In the genomic region with DNA sequence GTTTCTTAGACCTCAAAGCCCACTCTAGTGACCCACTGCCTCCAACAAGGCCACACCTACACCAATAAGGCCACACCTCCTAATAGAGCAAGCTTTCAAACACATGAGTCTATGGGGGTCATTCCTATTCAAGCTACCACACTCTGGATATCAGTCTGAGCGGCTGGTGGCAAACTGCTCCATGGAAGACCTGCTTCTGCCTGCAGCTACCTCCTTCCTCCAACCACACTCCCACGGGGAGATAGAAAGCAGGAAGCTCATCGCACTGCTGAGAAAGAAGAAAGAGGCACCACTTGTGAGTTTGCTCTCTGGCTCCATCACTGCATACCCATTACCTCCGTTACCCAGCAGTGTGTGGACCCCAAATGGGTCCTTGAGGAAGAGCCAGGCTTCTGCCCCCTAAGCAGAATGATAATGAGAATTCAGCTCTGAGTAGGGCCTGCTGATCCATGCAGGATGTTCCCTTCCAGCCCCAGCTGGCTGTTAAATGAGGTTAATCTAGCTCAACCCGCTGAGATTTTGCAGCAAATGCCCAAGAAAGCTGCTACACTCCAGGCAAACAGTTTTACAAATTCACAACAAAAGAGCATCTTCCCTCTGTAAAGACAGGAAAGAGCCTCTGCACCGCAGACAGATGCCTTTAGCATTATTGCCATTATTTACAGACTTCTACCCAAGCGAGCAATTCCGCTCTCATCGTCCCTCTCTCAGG, we compare ENCODE assay signal across 27 mouse cellular contexts.
DNase-seq lines count a peak whose midpoint lies in the region; ATAC-seq lines count a peak whose summit lies in the region.
"Had no signal": no experiment of that assay in that cellular context is flagged by ENCODE, and none has a peak within 500 bp of the region (broad histone marks: within the 10 kb centered on the region; RNA-seq: fewer than 3 reads in every experiment).

No protein-coding gene starts in this region.

- no peak overlapping the region for H3K4me2 ChIP-seq in hindbrain, embryonic 13.5 days
- no peak overlapping the region for H3K4me2 ChIP-seq in hindbrain, embryonic 16.5 days (ENCODE audit: low read length)
- H3K4me2 ChIP-seq in neural tube, embryonic 15.5 days = no peak overlapping the region
- H3K4me2 ChIP-seq: embryonic facial prominence, embryonic 15.5 days; forebrain, embryonic 12.5 days; heart, embryonic 11.5 days; kidney, embryonic 15.5 days; limb, embryonic 12.5 days; liver, embryonic 15.5 days; lung, embryonic 14.5 days had no signal

- no peak overlapping the region for H3K9ac ChIP-seq in hindbrain, embryonic 13.5 days
- no peak overlapping the region for H3K9ac ChIP-seq in hindbrain, embryonic 16.5 days (ENCODE audit: low read depth, low read length)
- no peak overlapping the region for H3K9ac ChIP-seq in neural tube, embryonic 15.5 days (replicated peaks)
- H3K9ac ChIP-seq: embryonic facial prominence, embryonic 15.5 days; forebrain, embryonic 12.5 days; forebrain, postnatal 0 days; kidney, embryonic 15.5 days; limb, embryonic 12.5 days; liver, embryonic 15.5 days; lung, embryonic 14.5 days had no signal

- 80% methylated on average over 9 of the region's 9 CpGs for WGBS in hindbrain, embryonic 13.5 days
- 86% methylated on average over 9 of the region's 9 CpGs for WGBS in hindbrain, embryonic 10.5 days
- WGBS in hindbrain, embryonic 16.5 days = 66% methylated on average over 9 of the region's 9 CpGs
- 54% methylated on average over 9 of the region's 9 CpGs for WGBS in neural tube, embryonic 15.5 days

- H3K9me3 ChIP-seq in hindbrain, embryonic 13.5 days = no peaks in the 10 kb centered on the region
- H3K9me3 ChIP-seq in hindbrain, embryonic 10.5 days = no peaks in the 10 kb centered on the region
- H3K9me3 ChIP-seq in hindbrain, embryonic 16.5 days (ENCODE audit: control insufficient read depth, low read length) = no peaks in the 10 kb centered on the region
- H3K9me3 ChIP-seq in neural tube, embryonic 15.5 days (replicated peaks) = no peaks in the 10 kb centered on the region
- H3K9me3 ChIP-seq: embryonic facial prominence, embryonic 10.5 days; embryonic facial prominence, embryonic 15.5 days; forebrain, embryonic 12.5 days; kidney, embryonic 15.5 days; limb, embryonic 12.5 days; liver, embryonic 15.5 days had no signal

- peaks cover 12% of the 10 kb centered on the region; the same call in 1 of the 2 replicates for H3K4me1 ChIP-seq in hindbrain, embryonic 13.5 days (replicated peaks)
- no peaks in the 10 kb centered on the region; the same call in 1 of the 2 replicates for H3K4me1 ChIP-seq in hindbrain, embryonic 10.5 days (replicated peaks)
- peaks cover 7% of the 10 kb centered on the region for H3K4me1 ChIP-seq in hindbrain, embryonic 16.5 days (ENCODE audit: control insufficient read depth, insufficient read depth, low read depth, low read length)
- H3K4me1 ChIP-seq in neural tube, embryonic 15.5 days = peaks cover 10% of the 10 kb centered on the region
- H3K4me1 ChIP-seq: embryonic facial prominence, embryonic 10.5 days; embryonic facial prominence, embryonic 15.5 days; forebrain, embryonic 12.5 days; kidney, embryonic 15.5 days; limb, embryonic 12.5 days; liver, embryonic 15.5 days had no signal

- H3K27me3 ChIP-seq in hindbrain, embryonic 13.5 days = no peaks in the 10 kb centered on the region
- no peaks in the 10 kb centered on the region for H3K27me3 ChIP-seq in hindbrain, embryonic 10.5 days (ENCODE audit: insufficient read depth, poor library complexity, severe bottlenecking)
- no peaks in the 10 kb centered on the region for H3K27me3 ChIP-seq in hindbrain, embryonic 16.5 days (replicated peaks; ENCODE audit: control insufficient read depth, insufficient read depth, low read length)
- H3K27me3 ChIP-seq in neural tube, embryonic 15.5 days (replicated peaks) = no peaks in the 10 kb centered on the region
- H3K27me3 ChIP-seq: embryonic facial prominence, embryonic 15.5 days; forebrain, embryonic 12.5 days; kidney, embryonic 15.5 days; limb, embryonic 12.5 days; liver, embryonic 15.5 days had no signal

- intact Hi-C loops in left cerebral cortex, postnatal 4 days (cut with DNase I) = no loop called here
- intact Hi-C loops in left cerebral cortex, postnatal 14 days (cut with DNase I) = no loop called here

- ATAC-seq in hindbrain, embryonic 13.5 days (ENCODE audit: low FRiP score) = no peak
- peak; percentile 68 for ATAC-seq in hindbrain, embryonic 16.5 days
- peak; percentile 81 for ATAC-seq in neural tube, embryonic 15.5 days (ENCODE audit: low FRiP score)
- ATAC-seq: forebrain, postnatal 0 days had no signal

- no peak for DNase-seq in hindbrain, embryonic 10.5 days (ENCODE audit: low spot score)
- DNase-seq in left cerebral cortex, postnatal 4 days = peak; percentile 39
- DNase-seq in left cerebral cortex, postnatal 14 days (ENCODE audit: low spot score in 2 of 2) = no peak
- no peak for DNase-seq in right cerebral cortex, adult 2 months (ENCODE audit: low spot score in 2 of 2)
- DNase-seq: B cell, adult 2 months; forebrain, postnatal 0 days; gastrocnemius, postnatal 25 days; heart, adult 18-20 months; heart, postnatal 4 days; kidney, adult 18-20 months; kidney, postnatal 25 days; lung, embryonic 14.5 days; lung, postnatal 14 days; midbrain, embryonic 14.5 days; thymus, adult 18-20 months; thymus, postnatal 25 days had no signal

- H3K4me3 ChIP-seq in hindbrain, embryonic 13.5 days = no peak overlapping the region
- no peak overlapping the region for H3K4me3 ChIP-seq in hindbrain, embryonic 10.5 days
- no peak overlapping the region for H3K4me3 ChIP-seq in hindbrain, embryonic 16.5 days (ENCODE audit: low read length)
- no peak overlapping the region for H3K4me3 ChIP-seq in neural tube, embryonic 15.5 days (replicated peaks)
- H3K4me3 ChIP-seq: embryonic facial prominence, embryonic 10.5 days; embryonic facial prominence, embryonic 15.5 days; forebrain, embryonic 12.5 days; kidney, embryonic 15.5 days; limb, embryonic 12.5 days; liver, embryonic 15.5 days had no signal

- no peaks in the 10 kb centered on the region for H3K36me3 ChIP-seq in hindbrain, embryonic 13.5 days
- no peaks in the 10 kb centered on the region for H3K36me3 ChIP-seq in hindbrain, embryonic 10.5 days
- no peaks in the 10 kb centered on the region for H3K36me3 ChIP-seq in hindbrain, embryonic 16.5 days (ENCODE audit: control insufficient read depth, insufficient read depth, low read length)
- no peaks in the 10 kb centered on the region for H3K36me3 ChIP-seq in neural tube, embryonic 15.5 days
- H3K36me3 ChIP-seq: embryonic facial prominence, embryonic 10.5 days; embryonic facial prominence, embryonic 15.5 days; forebrain, embryonic 12.5 days; kidney, embryonic 15.5 days; limb, embryonic 12.5 days; liver, embryonic 15.5 days had no signal

- peak overlapping the region; percentile 81 for H3K27ac ChIP-seq in hindbrain, embryonic 13.5 days
- H3K27ac ChIP-seq in hindbrain, embryonic 10.5 days = no peak overlapping the region
- H3K27ac ChIP-seq in hindbrain, embryonic 16.5 days (ENCODE audit: low read depth, low read length) = peak overlapping the region; percentile 61
- H3K27ac ChIP-seq in neural tube, embryonic 15.5 days (replicated peaks) = peak overlapping the region; percentile 73
- H3K27ac ChIP-seq: embryonic facial prominence, embryonic 10.5 days; embryonic facial prominence, embryonic 15.5 days; forebrain, embryonic 12.5 days; kidney, embryonic 15.5 days; limb, embryonic 12.5 days; liver, embryonic 15.5 days; stomach, postnatal 0 days had no signal
